Mouse (Mus musculus) ovary, postnatal 10 days (tissue): Measurements from ENCODE around the gene Mnat1.
"Not testable (repeated sequence)": the region's sequence is repeated elsewhere in the genome, so short reads cannot be mapped to it uniquely, and the experiment has no call there.

Experiments used
- DNase-seq: peaks from one replicate; pipeline ENCODE4 v3.0.0; 2022; ENCODE audit warnings: low spot score

The Mnat1 gene

DNA sequence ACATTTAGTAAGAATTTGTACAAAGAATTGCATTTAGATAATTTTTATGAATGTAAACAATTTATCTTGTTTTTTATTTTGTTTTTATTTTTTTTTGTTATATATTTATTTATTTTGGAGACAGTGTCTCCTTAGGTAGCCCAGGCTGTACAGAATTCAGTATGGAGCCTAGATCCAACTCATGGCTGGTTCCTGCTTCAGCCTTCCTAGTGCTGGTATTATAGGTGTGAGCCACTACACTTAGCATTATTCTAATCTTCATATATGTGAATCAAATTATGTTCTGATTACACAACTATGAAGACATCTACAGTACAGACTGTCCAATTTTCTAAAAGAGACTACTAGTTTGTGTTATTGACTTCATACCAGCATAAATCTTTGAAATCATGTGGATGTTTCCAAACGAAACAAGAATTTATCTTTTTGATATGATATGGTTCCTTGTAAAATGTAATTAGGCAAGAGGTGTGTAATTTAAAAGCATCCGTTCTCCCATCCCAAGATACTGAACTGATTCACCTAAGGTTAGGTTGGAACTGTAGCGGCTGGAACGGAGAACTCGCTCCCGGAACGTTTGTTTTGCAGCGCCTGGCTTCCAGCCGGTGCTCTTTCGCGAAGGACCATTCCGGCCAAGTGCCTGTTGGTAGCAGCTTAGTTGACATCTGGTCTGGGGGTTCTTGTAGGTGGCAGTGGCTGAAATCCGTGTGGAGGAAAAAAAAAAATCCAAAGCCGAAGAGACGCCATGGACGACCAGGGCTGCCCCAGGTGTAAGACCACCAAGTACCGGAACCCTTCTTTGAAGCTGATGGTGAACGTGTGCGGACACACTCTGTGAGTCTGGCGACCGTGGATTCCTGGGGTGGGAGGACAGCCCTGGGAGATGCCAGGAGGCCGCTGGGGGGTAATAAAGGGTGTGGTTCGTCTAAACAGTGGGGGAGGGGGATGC lies at the start of gene Mnat1:
Gene Mnat1 (plus strand): TSS at position 625 of the 949 bp plus-strand sequence.
- peak; percentile 83 for DNase-seq

DNA sequence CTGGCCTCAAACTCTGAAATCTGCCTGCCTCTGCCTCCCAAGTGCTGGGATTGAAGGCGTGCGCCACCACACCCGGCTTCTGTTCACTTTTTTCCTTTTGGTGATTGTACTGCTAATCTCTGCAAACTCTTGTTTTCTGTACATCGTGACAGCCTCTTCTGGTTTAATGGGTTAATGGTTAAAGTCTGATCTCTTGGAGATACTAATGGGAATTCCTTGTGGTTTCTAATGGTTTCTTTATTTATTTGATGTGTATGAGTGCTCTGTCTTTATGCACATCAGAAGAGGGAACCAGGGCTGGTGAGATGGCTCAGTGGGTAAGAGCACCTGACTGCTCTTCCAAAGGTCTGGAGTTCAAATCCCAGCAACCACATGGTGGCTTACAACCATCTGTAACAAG lies 41.7 kb upstream of the Mnat1 start:
- DNase-seq = not testable (repeated sequence)

DNA sequence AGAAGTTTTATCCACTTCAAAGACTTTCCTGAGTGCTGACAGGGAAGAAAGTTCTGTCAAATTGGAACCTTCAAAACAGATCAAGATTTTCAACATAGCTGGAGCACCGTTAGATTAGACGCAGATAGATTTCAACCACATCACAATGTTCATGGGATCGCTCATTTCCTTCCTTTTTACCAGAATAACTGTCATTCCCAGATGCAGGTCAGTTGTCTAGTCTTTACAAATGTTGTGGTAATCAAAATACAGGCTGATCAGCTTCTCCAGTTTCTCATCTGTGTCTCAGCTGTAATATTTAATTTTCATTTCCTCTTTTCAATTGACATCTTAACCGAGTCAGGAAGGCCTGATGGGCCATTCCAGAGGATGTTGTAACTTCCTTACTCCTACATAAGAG lies 39.7 kb upstream of the Mnat1 start:
- no peak for DNase-seq

DNA sequence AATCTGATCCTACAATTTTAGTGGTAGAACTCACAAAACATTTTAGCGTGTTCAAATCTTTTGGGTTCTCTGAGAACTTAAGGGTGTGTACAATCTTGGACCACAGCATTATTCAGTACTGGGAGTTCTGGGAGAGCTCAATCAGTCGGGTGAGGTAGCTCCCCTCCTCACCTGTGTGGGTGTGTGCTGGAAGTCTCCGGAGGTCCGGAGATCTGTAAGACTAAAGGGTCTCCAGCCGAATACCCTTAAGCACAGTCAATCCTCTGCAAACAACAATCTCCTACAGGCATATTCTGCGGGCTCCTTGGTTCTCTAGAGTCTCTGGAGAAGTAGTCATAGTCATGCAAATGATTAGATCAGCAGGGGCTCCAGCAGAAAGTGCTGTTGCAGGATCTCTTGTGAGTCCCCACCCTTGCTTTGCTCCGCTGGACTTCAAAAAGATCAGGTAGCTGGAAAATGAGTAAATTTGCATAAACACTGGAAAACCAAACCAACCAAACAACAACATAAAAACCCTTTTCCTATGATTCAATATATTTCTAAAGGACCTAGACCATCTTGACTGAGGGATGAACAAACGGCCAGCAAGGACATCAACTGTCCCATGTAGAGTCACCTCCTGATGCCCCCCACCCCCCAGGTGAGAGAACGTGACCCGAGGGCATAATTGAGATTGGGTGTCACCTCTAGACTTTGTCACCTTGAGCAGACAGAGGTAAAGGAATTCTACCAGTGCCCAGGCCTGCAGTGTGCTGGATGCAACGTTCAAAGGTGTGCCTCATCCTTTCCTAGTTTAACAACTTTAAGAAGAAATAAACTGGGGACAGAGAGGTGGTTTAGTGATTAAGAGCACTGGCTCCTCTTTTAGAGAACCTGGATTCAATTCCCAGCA lies 37.5 kb upstream of the Mnat1 start:
- no peak for DNase-seq

DNA sequence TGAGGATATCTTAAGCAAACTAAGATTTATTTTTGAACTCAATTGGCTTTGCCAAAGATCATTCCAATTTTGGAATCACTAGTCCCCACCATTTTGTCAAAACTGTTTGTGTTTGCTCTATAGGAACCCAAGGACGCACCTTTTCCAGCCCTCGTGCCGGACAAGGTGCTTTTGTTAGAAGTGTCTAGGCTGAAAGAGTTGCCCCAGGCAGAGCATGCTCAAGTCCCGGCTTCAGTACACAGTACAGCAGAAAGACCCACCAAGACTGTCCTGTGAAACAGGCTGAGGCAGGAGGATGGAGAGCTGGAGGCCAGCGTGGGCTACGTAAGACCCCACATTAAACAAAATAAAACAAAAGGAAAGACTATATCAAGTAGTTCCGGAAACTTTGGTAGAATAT lies 36.4 kb upstream of the Mnat1 start:
- DNase-seq = no peak

DNA sequence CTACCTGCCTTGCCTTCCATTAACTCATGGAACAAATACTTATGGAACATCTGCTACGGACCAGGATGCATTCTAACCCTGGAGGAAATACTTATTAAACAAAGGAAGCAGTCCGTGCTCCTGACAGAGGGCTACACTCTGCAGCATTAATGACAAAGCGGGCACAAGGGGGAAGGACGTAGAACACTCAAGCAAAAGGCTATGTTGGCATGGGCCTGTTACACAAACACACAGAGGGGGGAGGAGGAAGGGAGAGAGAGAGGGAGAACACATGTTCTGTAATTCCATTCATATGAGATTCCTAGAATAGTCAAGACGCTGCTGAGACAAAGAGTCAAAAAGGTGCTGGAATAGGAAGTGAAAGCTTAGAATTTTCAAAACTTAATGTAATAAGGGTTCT lies 35.0 kb upstream of the Mnat1 start:
- no peak for DNase-seq

DNA sequence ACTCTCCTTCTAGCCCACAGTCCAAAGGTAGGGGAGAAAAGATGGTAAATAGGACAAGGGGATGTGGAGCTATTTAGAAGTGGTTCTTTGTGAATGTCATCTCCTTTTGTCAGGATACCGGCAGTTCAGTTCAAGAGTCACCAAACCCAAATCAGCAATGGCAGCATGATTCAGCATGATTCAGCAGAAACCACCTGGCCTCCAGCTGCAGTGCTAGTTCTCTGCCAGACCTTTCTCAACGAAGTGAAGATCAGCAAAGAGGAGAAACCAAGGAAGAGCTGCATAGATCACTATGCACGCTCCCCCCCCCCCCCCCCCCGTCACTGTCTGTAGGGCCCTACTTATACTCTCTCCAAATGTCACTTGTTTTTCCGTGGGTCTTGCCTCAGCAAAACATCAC lies 34.6 kb upstream of the Mnat1 start:
- DNase-seq = no peak

DNA sequence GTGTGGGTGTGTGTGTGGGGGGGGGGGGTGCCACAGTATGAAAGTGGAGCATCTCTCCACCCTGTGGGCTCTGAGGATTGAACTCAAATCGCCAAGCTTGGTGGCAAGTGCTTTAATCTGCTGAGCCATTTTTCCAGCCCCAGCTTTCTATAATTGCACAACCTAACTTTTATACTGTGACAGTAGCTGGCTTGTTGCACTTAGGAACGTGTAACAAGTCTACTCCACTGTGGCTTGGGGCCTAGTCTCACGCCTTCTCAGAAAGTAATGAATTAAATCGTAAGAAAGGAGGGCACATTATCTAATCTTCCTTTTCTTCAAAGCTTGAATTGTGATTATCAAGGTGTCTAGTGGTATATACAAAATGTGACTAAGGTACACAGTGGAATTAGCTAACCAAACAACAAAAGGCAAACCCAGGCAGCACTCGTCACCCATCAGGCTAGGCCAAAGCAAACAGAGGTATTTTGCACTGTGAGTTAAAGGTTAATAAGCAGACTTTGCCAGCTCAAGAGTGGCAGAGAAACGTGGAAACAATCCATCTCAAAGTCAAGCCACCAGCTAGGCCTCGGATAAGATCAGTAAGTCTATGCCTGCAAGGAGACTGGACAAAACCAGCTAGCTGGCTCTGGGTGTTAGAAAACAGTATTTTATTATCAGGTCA lies 32.7 kb upstream of the Mnat1 start:
- no peak for DNase-seq

DNA sequence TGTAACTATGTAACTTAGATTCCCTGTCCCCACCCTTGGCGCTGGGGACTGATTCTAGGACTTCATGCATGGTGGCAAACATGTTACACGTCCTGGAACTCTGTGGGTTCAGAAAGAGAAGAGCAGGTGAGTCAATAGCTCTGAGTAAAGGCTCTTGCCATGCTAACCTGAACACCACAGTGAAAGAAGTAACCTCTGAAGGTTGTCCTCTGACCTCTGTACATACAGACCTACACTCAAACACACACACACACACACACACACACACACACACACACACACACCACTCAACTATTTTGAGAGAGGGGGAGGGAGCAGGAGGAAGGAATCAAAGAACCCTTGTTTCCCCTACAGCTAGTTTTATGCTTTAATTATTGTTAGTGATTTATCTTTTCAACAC lies 29.3 kb upstream of the Mnat1 start:
- no peak for DNase-seq

DNA sequence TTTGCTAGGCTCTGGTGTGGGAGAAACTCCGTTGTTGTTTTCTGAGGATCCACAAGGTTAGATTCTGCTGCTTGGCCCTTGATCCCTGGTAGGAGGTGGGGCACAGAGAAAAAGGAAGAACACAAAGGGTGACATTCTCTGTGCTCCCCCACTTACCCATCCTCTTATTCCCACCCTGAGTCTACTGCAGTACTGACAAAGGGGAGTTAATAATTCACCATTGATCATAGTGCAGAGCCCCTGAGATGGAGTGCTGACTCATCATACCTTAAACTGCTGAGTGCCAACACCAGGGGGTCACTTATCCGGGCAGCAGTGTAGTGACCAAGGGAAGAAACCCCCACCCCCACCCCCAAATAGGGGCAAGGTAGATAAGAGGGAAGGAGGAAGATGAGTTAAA lies 28.9 kb upstream of the Mnat1 start:
- no peak for DNase-seq

DNA sequence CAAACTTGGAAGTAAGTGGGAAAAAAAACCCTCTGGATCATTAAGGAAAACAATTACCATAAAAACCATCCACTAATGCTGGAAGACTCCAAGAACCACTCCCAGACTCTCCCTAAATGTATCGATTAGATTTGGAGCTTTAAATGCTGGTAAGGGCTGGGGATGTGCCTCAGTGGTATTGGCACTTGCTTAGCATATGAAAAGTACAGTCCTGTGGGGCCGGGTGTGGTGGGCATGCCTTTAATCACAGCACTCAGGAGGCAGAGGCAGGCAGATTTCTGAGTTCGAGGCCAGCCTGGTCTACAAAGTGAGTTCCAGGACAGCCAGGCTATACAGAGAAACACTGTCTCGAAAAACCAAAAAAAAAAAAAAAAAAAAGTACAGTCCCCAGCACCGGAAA lies 27.3 kb upstream of the Mnat1 start:
- DNase-seq = not testable (repeated sequence)

DNA sequence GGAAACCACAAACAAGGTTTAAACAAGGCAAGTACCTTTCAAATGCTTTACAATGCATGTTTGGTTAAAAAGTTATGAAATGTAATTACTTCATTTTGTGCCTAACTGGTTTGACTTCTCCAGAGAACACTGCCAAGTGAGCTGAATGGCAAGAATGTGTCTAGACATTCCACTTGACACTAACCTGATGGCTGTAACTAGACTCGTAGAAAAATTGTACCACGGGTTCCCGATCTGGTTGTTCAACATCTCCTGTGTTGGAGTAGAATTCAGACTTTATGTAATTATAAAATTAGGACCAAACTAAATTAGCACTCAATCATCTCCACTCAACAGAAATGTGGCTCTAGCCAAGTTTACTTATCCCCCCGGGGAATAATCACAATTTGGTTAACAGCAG lies 24.9 kb upstream of the Mnat1 start:
- no peak for DNase-seq

DNA sequence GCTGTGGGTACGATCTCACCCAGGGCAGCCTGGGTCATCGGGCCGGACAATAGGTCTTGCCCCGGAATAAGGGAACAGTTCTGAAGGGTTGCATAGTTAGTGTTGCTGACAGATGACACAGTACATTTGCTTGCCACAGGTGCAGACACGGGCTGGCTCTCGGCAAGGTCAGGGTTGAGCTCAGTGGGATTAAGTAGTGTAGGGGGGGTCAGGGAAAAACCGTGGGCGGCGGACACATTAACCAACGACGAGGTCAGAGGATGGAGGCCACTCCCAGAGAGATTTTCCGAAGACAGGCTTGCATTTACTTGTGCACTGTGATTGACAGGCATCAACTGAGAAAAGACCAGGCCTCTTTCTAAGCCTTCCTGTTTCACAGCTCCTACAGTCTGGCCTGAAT lies 19.8 kb upstream of the Mnat1 start:
- no peak for DNase-seq

DNA sequence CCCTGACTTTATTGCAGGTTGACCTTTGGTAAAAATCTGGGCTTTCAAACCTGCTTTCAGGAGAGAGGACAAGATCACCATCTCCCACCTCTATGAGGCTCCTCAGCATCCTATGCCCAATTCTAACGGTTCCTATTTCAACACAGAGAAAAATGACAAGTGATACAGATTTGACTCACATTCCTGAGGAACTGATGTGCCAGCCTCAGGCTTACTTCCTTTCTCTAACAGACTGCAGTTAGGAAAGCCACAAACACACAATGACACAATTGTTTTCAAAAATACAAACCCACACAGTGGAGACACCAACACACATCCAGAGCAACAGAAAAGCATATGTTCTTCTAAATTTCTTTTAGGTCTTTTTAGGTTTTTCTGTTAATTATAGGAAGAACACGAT lies 15.7 kb upstream of the Mnat1 start:
- DNase-seq = no peak

DNA sequence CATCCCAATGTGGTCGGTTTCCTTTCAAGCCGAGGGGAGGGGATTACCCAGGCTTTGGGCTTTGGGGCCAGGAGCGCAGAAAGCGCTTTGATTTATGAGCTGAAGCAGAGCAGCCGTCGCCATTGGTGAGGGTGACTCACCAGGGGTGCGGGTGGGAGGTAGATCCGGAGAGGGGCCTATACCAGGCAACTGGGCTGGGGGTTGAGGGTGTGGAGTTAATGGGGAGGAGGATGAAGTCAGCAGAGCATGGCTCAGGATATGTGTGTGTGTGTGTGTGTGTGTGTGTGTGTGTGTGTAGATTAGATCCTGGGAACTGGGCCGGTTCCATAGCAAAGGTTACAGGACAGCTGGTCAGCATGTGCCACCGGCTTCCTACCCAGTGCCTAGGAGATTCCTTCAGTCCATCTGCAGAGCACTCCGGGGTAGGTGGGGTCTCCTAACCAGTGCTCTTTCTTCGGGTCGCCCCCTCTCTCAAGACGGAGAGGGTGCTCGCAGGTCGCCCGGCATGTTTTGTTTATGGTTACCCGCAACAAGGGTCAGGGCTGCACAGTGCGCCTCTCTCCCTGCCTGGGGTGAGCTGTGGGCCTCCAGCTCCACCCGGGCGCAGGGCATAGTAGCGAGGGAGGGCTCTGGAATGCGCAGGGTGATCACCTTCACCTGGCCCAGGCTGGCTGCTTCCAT lies 12.9 kb upstream of the Mnat1 start:
- no peak for DNase-seq

DNA sequence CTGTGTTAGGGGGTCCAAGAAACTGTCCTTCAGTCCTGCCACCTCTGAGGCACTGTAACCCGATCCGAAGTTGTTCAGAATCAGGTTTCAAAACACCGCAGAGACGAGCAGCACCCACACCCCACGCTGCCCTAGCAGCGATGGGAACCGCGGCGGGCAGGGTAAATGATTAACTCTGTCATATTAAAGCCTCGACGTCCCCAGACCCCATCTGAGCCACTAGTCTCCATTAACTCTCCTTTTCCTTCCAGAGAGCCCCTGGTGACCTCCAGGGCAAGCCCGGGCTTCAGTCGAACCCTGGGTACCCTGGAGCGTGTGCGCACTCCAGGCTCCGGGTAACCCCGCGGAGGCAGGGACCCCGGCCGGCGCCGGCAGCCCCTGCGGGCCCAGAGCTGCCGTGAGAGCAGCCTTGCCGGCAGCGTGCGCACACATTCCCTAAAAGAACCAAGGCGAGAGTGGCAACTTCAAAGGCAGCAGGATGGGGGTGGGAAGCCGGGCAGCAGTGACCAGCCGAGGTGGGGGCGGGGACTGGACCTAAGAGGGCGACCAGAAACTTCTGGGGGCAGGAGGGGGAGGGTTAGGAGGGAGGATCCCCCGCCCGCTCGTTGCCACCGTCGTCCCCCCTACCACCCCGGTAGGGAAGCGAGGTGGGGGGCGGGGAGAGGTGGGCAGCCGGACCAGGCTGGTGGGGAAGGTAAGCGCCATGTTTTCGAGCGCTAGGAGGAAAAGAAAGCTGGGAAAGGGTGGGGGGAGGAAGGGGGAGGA lies 11.8 kb upstream of the Mnat1 start:
- peak; percentile 29 for DNase-seq

DNA sequence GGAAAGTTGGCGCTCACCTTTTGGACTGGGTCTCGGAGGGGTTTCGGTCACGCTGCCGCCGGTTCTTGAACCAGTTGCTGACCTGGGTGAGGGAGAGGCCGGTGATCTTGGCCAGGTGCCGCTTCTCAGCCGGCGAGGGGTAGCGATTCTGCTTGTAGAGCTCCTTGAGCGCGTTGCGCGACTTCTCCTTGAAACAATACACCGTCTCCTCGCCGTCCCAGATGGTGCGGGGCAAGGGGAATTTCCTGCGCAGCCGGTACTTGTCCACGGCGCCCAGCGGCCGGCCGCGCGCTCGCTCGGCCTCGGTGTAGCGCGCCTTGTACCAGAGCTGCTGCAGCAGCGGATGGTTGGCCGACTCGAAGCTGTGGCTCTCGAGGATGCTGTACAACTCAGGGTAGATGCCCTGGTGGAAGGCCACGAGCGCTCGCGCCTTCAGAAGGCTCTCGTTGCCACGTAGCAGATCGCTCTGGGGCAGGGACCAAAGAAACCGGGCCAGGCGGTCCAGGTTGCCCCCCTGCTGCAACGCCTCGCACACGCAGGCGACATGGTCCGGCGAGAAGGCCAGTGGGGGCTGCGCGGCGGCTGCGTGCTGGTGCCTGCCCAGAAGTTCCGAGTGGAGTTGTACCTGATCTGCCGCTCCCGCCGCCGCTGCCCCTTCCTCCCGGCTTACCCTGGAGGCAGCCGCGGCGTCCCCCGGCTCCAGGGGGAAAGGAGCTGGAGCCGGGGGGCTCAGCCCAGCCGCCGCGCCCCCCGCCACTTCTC lies 11.0 kb upstream of the Mnat1 start:
- peak; percentile 38 for DNase-seq

DNA sequence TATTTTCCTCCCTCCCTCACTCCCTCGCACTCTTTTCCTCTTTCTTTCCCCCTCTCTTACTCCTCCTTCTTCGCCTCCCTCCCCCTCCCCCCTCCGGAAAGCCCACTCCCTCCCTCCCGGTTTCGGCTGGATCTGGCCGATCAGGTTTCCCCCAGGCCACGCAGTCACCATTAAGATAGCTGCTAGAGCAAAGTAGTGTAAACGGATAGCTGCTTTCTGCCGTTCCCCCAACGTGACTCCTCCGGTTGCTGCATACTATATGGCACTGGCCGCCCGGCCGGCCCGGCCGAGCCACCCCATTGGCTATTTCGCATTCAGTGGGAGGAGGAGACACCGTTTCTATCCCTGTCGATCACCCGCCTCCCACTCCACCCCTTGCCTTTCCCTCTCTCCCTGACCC lies 10.3 kb upstream of the Mnat1 start, which contains the start of gene Six4:
Gene Six4 (minus strand): TSS at position 261 of the 400 bp plus-strand sequence.
- peak; percentile 30 for DNase-seq

DNA sequence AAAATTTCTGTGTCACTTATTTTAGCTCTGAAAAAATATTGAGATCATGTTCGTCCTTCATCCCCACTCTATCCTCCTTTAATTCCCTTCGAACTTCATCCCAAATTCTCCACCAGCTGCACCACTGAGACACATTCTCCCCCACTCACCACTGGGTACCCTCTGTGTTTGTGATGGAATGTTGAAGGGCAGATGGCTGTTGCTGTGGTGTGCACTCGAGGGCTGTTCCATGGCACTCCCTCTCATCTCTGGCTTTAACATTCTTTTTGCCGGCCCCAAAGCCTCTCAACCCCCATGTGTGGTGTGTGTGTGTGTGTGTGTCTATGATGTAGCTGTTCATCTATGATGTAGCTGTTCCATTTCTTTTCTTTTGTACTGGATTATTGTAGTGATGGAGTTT lies 1.7 kb downstream of the Mnat1 start:
- DNase-seq = no peak

DNA sequence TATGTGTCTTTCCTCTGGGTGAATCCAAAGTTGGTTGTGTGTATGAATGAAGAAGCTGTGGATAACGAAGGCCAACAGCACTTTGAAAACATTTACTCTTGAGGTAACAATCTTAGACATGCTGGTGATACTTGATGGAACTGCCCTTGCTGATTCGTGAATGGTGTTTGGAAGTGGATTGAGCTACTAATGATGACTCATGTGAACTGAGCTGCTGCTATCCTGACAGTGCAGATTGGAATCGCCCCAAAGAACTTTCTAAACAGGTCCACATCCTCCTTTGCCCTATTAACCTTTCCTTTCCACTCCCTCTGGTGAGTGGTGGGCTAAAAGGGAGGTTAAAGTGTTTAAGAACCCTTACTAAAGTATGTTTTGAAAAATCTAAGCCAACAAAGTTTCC lies 17.2 kb downstream of the Mnat1 start:
- DNase-seq = no peak
